Mouse (Mus musculus) right cerebral cortex, adult 2 months (tissue): ENCODE results near the gene Tor3a.
"Not testable (repeated sequence)": the region's sequence is repeated elsewhere in the genome, so short reads cannot be mapped to it uniquely, and the experiment has no call there.

ENCODE experiments used
- DNase-seq, 2 experiments: peaks; one replicate each; pipeline ENCODE4 v3.0.0; 2021 to 2022; ENCODE audit warnings: low spot score in 2 of 2

Tor3a gene

DNA sequence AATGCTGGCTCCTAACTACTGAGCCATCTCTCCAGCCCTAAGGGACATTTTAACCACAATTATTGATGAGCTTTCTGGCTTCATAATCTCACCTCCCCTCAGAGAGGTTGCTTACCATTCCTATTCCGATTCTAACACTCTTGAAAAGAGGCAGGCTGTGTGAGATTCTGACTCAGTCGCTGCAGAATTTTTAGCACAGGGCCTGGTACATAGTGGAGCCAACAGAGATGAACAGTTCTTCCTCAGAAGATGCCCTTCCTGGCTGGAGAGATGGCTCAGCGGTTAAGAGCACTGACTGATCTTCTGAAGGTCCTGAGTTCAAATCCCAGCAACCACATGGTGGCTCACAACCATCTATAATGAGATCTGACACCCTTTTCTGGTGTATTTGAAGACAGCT, 2.2 kb downstream of the Tor3a start:
- DNase-seq = no peak

DNA sequence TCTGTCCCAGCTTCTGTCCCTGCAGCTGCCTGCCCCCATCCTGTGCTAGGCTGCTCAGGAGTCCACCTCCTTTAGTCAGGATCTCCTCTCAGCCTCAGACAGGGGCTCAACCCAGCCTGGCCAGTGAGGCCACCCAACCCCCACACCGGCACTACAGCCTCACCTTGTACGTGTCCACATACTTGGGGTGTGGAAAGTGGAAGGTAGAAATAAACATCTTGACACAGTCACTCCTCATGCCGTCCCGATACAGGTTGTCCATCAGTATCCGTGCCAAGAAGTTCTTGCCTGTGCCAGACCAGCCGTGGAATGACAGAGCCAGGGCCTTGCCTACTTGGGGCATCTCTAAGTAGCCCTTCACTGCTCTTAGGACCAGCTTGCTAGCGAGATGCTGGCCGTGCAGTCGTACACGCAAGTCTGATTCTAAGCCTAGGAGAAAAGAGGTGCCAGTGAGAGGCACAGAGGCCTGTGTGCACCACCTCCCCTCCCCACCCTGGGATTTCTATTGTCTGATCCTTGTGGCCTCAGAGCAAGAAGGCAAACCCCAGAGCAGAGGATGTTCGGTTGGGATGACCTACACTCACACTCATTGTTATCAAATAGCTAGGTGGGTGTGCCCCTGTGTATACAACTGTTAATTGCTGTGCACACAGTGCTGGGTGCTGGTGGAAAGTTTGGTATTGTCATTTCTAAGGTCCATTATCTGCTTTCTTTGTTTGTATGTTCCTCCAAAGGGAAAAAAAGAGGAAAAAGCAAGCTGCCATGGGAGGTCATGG, 4.8 kb downstream of the Tor3a start:
- no peak for DNase-seq

- DNase-seq = no peak
Observed at GRCm38 (mm10) chr1:156668602-156669001, 5.6 kb downstream of the Tor3a start.

GRCm38 (mm10) chr1:156667141-156667926, 6.8 kb downstream of the Tor3a start:
- no peak for DNase-seq

DNA sequence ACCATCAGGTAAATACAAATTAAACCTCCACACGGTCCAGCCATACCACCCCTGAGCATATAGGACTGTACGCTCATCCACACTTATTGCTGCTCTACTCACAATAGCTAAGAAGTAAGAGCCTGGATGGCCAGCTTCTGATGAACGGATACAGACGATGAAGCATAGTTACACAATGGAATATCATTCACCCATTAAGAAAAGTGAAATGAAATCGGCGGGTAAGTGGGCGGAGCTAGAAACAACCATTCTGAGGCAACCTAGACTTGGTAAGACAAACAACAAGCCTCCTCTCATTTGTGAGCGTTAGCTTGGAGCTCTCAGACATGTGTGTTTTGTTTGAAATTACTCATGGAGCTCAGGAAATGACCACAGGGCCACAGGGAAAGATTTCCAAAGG, 8.4 kb downstream of the Tor3a start:
- DNase-seq = no peak

DNA sequence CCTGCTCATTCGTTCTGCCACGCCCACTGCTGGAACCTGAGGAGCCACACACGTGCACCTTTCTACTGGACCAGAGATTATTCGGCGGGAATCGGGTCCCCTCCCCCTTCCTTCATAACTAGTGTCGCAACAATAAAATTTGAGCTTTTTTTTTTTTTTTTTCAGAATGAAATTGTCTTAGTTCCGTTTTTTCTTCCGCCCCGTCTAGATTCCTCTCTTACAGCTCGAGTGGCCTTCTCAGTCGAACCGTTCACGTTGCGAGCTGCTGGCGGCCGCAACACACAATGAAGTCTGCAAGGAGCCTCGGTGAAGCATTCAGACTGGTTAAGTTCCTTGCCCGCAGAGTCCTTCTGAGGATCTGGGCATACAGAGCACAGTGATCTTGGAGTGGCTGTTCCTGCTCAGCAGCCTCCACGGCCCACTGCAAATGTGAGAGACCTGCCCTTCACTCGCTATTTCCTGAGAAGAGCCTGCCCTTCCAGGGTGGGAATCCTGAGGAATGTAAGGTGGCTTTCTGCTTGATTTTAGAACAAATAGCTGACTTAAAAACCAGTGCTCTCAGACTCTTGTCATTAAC, 13.4 kb downstream of the Tor3a start:
- not testable (repeated sequence) for DNase-seq

- DNase-seq = no peak
Observed at GRCm38 (mm10) chr1:156659906-156660659, 14.1 kb downstream of the Tor3a start.

DNA sequence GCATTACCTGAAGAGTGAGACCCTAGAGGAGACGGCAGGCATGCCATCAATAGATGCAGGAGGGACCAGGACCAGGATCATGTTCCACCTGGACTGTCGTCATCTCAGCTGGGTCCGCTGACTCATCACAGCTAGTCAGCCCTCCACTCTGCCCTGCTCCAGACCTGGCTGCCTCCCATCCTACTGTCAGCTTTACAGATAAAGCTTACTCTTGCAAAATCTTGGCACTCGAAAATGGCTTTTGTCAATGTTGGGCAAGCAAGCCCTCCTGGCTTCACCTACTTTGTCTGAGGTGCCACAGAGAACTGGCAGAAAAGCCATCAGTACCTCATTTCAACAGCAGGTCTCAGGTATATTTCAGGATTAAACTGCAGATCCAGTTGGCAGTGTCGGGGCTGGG, 15.5 kb downstream of the Tor3a start:
- no peak for DNase-seq

DNA sequence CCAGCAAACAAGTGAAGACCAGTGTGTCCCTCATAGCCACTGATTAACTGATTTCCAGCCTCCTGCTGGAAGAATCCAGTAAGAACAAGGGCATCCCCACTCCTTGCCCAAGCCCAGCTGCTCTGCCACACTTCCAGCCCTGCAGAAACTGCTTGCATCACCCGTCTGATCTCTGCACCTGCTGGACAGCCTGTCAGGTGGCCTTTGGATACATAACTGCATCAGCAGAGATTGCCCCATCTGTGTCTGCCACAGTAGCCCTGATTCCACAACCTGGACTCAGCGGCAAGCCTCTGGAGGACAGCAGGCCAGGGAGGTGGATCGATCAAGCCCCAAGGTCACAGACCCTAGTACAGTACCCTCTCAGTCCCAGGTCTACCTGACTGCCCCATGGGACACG, 16.6 kb downstream of the Tor3a start:
- no peak for DNase-seq

DNA sequence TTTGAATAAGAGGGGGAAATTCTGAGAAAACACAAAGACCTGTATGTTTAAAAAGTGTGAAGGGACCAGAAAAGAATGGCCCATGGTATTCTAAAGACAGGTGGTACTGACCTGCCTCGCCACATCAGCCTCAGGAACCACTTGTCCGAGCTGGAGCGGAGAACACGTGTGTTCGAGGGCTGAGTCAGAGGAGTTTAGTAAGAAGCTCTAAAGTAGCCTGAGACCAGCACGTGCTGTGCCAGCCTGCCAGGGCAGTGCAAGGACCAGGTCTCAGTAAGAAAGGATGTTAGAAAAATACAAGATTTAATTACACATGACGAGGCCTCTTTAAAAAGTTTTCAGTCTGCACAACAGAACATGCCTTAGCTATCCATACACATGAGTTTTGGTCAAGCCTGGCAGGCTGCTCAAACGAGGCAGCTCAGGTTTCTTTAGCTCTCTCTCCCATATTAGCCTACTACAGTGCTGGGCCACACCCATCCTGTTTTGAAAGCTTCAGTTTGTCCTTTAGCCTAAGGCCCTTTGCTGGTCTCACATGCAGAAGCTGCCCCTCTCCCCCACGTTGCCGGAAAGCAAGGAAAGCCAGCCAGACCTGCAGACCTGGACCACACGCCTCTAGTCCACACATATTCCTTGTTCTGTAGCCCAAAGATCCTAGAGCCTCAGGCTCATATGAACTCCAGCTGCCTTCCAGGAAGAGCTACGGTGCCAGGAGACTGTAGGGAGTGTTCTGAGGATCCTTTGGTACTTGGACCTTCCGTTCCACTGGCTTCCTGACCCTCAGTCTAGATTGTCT, 19.2 kb downstream of the Tor3a start:
- no peak for DNase-seq

DNA sequence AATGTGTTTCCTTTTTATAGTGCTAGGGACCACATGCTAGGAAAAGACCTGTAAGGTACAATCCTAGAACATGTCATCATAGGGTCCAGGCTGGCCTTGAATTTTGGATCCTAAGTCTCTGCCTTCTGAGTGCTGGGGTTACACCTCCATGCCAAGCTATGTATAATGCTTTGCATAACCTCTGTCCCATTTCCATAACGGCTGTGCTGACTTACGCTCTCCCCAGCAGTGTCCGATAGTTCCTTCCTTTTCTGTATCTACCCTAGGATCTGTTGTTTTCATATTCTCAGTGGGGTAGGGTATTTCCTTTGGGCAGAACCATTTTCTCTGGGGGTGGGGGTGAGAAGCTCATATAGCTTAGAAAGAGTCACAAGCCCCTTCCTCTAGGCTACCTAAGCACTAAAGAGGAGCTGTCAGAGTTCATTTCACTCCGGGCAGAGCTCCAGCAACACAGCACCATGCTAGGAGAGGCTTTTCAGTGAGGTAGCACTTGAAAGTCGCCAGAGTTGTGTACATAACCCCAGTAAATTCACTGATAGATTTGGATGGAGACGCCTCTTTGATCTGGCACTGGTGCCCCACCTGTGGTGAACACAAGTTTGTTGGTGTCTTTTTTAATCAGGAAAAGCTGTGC, 21.9 kb downstream of the Tor3a start:
- no peak for DNase-seq

DNA sequence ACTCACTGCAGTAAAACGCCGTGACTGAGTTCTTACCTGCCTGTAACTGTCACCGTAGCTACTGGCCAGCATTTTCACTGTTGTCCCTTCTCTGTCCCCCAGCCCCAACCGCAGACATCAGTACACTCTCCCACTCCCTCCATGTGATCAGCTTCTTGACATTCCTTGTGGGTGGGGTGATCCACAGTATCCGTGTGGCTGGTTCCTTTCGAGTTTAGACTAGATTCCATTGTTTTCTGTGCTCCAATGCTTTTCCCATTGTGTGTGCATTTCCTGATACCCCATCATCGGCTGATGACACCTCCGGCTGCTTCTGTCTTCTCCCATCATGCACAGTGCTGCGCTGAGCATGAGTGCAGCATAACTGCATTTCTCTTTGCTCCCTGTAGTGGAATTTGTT, 23.5 kb downstream of the Tor3a start:
- DNase-seq = no peak

DNA sequence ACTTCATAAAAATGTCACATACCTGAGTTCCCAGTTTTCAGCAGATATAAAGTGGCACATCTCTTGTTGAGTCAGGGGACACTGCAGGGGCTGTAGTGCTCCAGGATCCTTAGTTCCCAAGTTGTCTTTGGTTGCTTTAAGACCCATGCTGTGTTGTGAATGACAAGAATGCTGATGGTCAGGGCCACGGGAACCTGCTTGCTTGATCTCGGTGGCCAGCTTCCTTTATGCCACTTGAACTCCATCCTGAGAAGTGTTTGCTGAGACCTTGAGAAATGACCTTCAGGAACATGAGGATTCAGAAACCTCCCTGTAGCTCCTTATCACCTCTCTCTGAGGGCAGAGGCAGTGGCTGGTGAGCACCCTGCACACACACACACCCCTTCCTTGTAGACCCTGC, 25.5 kb downstream of the Tor3a start:
- DNase-seq = no peak

GRCm38 (mm10) chr1:156645971-156646370, 28.2 kb downstream of the Tor3a start:
- DNase-seq = no peak

DNA sequence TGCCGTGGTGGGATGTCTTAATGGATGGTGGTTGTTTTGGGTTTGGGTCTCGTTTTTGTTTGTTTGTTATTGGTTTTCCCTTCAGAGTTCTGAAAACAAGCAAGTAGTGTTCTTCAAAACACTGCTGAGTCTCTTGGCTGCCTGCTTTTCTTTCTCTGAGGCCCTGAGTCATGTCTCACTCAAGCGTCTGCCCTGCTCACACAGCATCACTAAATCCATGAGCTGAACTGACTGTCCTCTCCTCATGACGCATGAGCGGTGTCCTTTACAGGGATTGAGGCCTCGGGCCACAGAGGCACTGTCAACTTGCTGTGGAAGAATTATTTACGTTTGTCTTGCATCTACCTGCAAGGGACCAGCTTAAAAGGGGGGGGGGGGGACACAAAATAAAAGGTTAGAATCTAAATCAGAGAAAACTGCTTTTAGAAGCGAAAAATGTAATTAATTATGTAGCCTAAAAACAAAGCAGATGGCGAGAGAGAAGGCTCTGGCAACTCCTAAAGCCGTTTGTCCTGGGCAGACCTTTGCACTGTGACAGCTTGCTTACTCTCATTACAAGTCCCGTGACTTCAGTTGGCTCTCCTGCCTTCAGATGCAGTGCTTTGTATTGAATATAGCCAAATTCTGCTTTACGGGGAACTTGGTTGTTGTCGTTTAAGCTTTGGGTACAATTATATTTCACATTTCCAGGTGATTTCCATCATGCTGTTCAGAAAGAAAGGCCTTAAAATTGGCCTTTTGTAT, 29.2 kb downstream of the Tor3a start:
- DNase-seq = no peak

GRCm38 (mm10) chr1:156644061-156644460, 30.1 kb downstream of the Tor3a start:
- DNase-seq = no peak

DNA sequence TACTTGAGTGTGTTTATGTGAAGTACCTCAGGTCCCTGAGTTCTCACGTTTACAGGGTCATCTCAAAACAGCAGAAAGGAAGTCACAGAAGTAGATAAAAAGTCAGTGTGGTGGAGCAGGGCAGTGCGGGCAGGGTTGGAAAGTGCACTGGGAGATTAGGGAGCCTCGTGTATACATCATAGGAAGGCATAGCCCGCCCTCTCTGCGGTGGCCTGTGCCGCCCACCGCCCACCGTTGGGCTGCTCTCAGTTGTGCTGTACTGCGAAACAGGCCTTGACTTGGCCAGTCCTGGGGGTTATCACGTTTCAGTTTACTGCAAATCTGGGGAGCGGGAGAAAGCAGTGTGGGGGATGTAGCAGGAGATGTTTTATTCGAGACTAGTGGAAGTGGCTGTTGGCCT, 31.3 kb downstream of the Tor3a start:
- DNase-seq = no peak

- DNase-seq = no peak
Observed at GRCm38 (mm10) chr1:156641808-156642207, 32.3 kb downstream of the Tor3a start.

DNA sequence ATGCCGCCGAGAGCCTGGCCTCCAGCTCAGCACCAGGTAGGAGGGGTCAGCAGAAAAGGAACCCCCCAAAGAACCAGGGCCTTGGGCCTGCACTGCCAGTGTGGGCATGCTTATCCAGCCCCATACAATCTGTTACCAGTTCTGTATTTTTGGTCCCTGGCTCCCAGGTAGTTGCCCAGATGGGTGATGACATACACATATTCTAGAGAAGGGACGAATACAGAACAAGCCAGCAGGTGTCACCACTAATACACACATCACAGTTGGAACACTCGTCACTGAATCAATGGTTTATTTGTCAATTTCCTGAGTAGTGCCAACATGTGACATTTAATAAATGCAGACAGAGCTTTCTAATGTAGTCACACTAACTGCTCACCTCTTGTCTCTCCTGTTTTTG, 33.6 kb downstream of the Tor3a start:
- DNase-seq = no peak

DNA sequence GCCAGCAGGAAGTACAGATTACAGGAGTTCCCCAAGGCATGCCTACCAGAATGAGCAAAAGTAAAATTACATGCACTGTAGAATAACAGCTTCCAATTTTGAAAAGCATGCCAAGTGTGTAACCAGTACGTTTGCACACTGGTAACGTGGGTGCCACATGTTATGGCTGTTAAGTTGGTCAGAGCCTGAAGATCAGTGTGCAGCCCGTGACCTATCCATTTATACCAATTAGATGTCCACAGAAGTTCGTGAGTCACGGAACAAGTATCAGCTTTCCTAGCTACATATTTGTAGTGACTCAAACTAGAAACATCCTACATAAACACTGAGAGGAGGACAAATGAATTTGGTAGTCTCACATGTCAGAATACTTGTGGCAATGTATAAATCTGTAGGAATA, 34.7 kb downstream of the Tor3a start:
- DNase-seq = no peak
